Mouse (Mus musculus): ENCODE measurements around the gene Pik3ca. TPM values are rescaled to one million over a fixed set of nuclear protein-coding genes. Genes with fewer than 3 reads are reported as not detected.
A peak's percentile ranks its signal among the peaks of the same experiment; 100 is the strongest.

Gene Pik3ca
- 14.8 and 17.6 TPM in 2 replicates for polyA plus RNA-seq (2015; fragmentation: Nextera tagmentation; extraction: Ambion mirVana)

DNA sequence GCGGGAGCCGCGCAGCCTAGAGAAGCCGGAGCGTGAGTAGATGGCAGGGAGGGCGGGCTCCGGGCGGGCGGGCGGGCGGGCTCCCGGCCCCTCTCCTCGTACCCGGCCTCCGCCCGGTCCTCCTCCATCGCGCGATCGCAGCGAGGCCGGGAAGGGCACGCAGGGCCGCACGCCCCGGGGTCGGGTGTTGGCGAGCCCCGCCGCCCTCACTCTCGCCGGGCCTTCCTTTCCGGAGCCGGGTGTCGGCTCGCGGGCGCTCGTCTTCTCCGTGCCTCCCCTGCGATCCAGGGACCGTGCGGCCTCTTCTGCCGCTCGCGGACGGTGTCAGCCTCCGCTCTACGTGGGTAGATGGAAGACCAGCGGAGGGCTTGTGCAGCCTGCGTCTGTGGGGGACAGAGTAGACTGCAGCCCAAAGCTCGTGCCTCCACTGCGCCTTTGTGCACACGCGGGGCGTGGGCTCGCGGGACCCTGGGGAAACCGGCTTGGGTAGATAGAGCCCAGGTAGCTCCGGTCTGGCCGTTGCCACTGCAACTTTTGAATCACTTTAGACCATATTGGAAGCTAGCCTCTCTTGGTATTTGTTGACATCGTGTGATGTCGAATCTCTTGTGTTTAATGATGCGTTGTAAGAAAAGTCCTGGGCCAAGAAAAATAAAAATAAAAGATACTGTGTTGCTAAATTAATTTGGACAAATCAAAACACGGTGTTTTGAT lies at the start of gene Pik3ca:
Gene Pik3ca (plus strand): TSS at position 211 of the 714 bp plus-strand sequence.
- H3K9me3 ChIP-seq, result no peaks in the 10 kb centered on the region
- peak within 1 kb of the TSS; percentile 85 for H3K9ac ChIP-seq (replicated peaks)
- peak within 1 kb of the TSS; percentile 58 for H3K4me2 ChIP-seq (replicated peaks)
- H3K27ac ChIP-seq (replicated peaks), result peak within 1 kb of the TSS; percentile 97
- ATAC-seq (replicated peaks), result peak; percentile 60
- peak within 1 kb of the TSS; percentile 74 for H3K4me3 ChIP-seq
- no peaks in the 10 kb centered on the region for H3K36me3 ChIP-seq
- peaks cover 33% of the 10 kb centered on the region for H3K4me1 ChIP-seq
- under 1% methylated on average over 52 of the region's 65 CpGs for WGBS
- H3K27me3 ChIP-seq, result no peaks in the 10 kb centered on the region

- H3K27ac ChIP-seq (replicated peaks), result no peak overlapping the region
- H3K4me1 ChIP-seq, result peaks cover 9% of the 10 kb centered on the region
- peak; percentile 78 for ATAC-seq (replicated peaks)
- H3K36me3 ChIP-seq, result peaks cover 3% of the 10 kb centered on the region; the same call in 1 of the 2 replicates
- no peaks in the 10 kb centered on the region for H3K9me3 ChIP-seq
- H3K9ac ChIP-seq (replicated peaks), result no peak overlapping the region
- H3K27me3 ChIP-seq, result no peaks in the 10 kb centered on the region
- no peak overlapping the region for H3K4me3 ChIP-seq
- WGBS, result 43% methylated on average over 6 of the region's 6 CpGs
- H3K4me2 ChIP-seq (replicated peaks), result no peak overlapping the region
Observed at GRCm38 (mm10) chr3:32347881-32348280, 49.6 kb upstream of the Pik3ca start.

DNA sequence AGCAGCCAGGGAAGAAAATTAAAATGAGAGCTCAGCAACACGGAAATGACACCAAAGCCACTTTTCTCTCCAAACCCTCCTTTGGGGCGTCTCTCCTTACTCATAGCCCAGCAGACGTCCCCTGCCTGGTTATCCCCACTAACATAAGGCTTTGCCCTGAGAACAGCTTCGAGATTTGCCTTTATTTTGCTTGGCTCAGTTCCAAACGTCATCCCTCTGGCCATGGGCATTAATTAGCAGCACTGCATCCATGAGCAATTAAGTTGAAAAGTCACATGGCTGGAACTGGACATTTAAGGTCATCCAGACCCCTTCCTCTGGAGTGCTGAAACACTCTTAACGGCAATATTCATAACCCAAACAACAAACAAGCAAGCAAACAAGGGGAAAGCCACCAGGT lies 36.2 kb upstream of the Pik3ca start:
- WGBS, result 34% methylated on average over 6 of the region's 6 CpGs
- Histone ChIP-seq H3K4me1 (peaks cover 11% of the 10 kb centered on the region), H3K9ac (replicated peaks) (no peak overlapping the region; the same call in 1 of the 2 replicates), H3K27ac (replicated peaks) (no peak overlapping the region), H3K36me3 (no peaks in the 10 kb centered on the region; the same call in 1 of the 2 replicates), H3K4me3 (no peak overlapping the region), H3K4me2 (replicated peaks) (no peak overlapping the region), H3K27me3 (no peaks in the 10 kb centered on the region), H3K9me3 (no peaks in the 10 kb centered on the region)
- ATAC-seq (replicated peaks), result no peak

GRCm38 (mm10) chr3:32364195-32364594 lies 33.3 kb upstream of the Pik3ca start:
- peak overlapping the region; percentile 66 for H3K4me2 ChIP-seq (replicated peaks)
- 32% methylated on average over 4 of the region's 4 CpGs for WGBS

GRCm38 (mm10) chr3:32364841-32365545 lies 32.5 kb upstream of the Pik3ca start:
- no peaks in the 10 kb centered on the region for H3K9me3 ChIP-seq
- no peaks in the 10 kb centered on the region for H3K27me3 ChIP-seq
- H3K4me2 ChIP-seq (replicated peaks), result peak overlapping the region; percentile 66
- H3K36me3 ChIP-seq, result no peaks in the 10 kb centered on the region
- WGBS, result under 1% methylated on average over 53 of the region's 54 CpGs
- H3K27ac ChIP-seq (replicated peaks), result peak overlapping the region; percentile 84
- H3K4me3 ChIP-seq, result peak overlapping the region; percentile 71
- peaks cover 11% of the 10 kb centered on the region for H3K4me1 ChIP-seq
- H3K9ac ChIP-seq (replicated peaks), result peak overlapping the region; percentile 71
- ATAC-seq (replicated peaks), result peak; percentile 75

More at GRCm38 (mm10) chr3:32364195-32364594, 33.3 kb upstream of the Pik3ca start:
- Histone ChIP-seq H3K36me3 (no peaks in the 10 kb centered on the region), H3K27ac (replicated peaks) (no peak overlapping the region; the same call in 1 of the 2 replicates), H3K9me3 (no peaks in the 10 kb centered on the region), H3K4me3 (peak overlapping the region; percentile 71), H3K4me1 (peaks cover 11% of the 10 kb centered on the region), H3K27me3 (no peaks in the 10 kb centered on the region), H3K9ac (replicated peaks) (peak overlapping the region; percentile 42)
- ATAC-seq (replicated peaks), result no peak

- H3K27ac ChIP-seq (replicated peaks), result peak within 1 kb of the TSS; percentile 84
- H3K9ac ChIP-seq (replicated peaks), result peak within 1 kb of the TSS; percentile 71
- peak within 1 kb of the TSS; percentile 66 for H3K4me2 ChIP-seq (replicated peaks)
- H3K4me1 ChIP-seq, result peaks cover 11% of the 10 kb centered on the region
- H3K4me3 ChIP-seq, result peak within 1 kb of the TSS; percentile 71
- H3K9me3 ChIP-seq, result no peaks in the 10 kb centered on the region
- peak; percentile 87 for ATAC-seq (replicated peaks)
- whole genome bisulfite sequencing, result 4% methylated on average over 32 of the region's 48 CpGs
- no peaks in the 10 kb centered on the region for H3K36me3 ChIP-seq
- no peaks in the 10 kb centered on the region for H3K27me3 ChIP-seq
Observed at GRCm38 (mm10) chr3:32365546-32366245, 31.8 kb upstream of the Pik3ca start, which contains the start of gene Zmat3. TSS of gene Zmat3 (minus strand) at chr3:32366014.

- Histone ChIP-seq H3K4me2 (replicated peaks) (peak overlapping the region; percentile 66), H3K9ac (replicated peaks) (peak overlapping the region; percentile 71; the same call in 1 of the 2 replicates), H3K27me3 (no peaks in the 10 kb centered on the region), H3K9me3 (no peaks in the 10 kb centered on the region), H3K4me3 (peak overlapping the region; percentile 71), H3K27ac (replicated peaks) (peak overlapping the region; percentile 84), H3K4me1 (peaks cover 8% of the 10 kb centered on the region), H3K36me3 (no peaks in the 10 kb centered on the region)
- 45% methylated on average over 17 of the region's 17 CpGs for WGBS
- ATAC-seq (replicated peaks), result peak; percentile 64
Observed at GRCm38 (mm10) chr3:32366246-32366734, 31.2 kb upstream of the Pik3ca start.

DNA sequence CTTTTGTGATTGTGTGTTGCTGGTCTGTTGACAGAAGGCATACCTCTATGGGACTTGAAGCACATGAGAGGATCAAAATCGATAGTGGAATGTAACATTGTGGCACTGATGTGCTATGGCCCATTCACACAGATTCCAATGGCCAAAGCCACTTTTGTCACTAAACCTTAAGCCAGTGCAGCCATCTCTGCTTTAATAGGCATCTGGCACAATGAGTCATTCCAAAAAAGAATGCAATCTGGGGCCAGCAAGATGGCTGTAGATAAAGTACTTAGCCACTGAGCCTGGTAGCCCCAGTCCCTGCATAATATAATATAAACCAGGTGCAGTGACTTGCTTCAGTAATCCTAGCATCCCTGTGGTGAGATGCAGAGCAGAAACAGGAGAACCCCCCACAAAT lies 30.0 kb upstream of the Pik3ca start:
- Histone ChIP-seq H3K36me3 (no peaks in the 10 kb centered on the region), H3K27me3 (no peaks in the 10 kb centered on the region), H3K4me3 (no peak overlapping the region), H3K27ac (replicated peaks) (no peak overlapping the region), H3K4me1 (peaks cover 6% of the 10 kb centered on the region), H3K9ac (replicated peaks) (no peak overlapping the region), H3K9me3 (no peaks in the 10 kb centered on the region), H3K4me2 (replicated peaks) (no peak overlapping the region)
- ATAC-seq (replicated peaks), result no peak
- WGBS, result 83% methylated on average over 1 of the region's 1 CpGs

GRCm38 (mm10) chr3:32371957-32372356 lies 25.5 kb upstream of the Pik3ca start:
- Histone ChIP-seq H3K9ac (replicated peaks) (no peak overlapping the region), H3K9me3 (no peaks in the 10 kb centered on the region), H3K27ac (replicated peaks) (no peak overlapping the region), H3K4me3 (no peak overlapping the region), H3K4me1 (no peaks in the 10 kb centered on the region), H3K36me3 (no peaks in the 10 kb centered on the region), H3K27me3 (no peaks in the 10 kb centered on the region), H3K4me2 (replicated peaks) (no peak overlapping the region)
- WGBS, result 72% methylated on average over 7 of the region's 7 CpGs
- ATAC-seq (replicated peaks), result no peak

- ATAC-seq (replicated peaks), result no peak
- WGBS, result 87% methylated on average over 8 of the region's 8 CpGs
Observed at GRCm38 (mm10) chr3:32372470-32372869, 25.0 kb upstream of the Pik3ca start.

DNA sequence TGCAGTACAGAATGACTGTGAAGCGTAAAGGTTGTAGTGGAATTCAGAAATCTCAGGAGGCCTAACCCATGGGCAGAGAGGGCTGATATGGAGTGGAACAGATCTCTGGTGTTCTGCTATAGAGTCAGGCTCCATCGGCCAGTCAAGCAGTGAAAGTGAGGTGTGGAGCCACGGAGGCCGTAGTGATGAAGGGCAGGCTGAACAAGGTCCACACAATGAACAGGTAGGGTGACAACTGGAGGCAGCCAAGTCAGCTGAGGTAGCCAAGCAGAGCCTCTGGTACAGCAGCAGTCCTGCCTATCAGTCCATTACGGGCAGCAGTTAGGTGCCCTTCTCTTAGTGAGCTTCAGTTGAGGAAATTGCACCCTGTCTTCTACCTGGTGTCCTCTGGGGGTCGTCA lies 24.2 kb upstream of the Pik3ca start:
- 90% methylated on average over 6 of the region's 6 CpGs for WGBS
- no peak for ATAC-seq (replicated peaks)

More at GRCm38 (mm10) chr3:32372470-32372869, 25.0 kb upstream of the Pik3ca start:
- H3K9ac ChIP-seq (replicated peaks), result no peak overlapping the region
- no peak overlapping the region for H3K27ac ChIP-seq (replicated peaks)
- no peaks in the 10 kb centered on the region for H3K4me1 ChIP-seq
- H3K9me3 ChIP-seq, result no peaks in the 10 kb centered on the region
- H3K27me3 ChIP-seq, result no peaks in the 10 kb centered on the region
- no peaks in the 10 kb centered on the region for H3K36me3 ChIP-seq
- H3K4me3 ChIP-seq, result no peak overlapping the region
- no peak overlapping the region for H3K4me2 ChIP-seq (replicated peaks)

More for the DNA sequence above, 24.2 kb upstream of the Pik3ca start:
- Histone ChIP-seq H3K9me3 (no peaks in the 10 kb centered on the region), H3K4me1 (no peaks in the 10 kb centered on the region), H3K4me2 (replicated peaks) (no peak overlapping the region), H3K36me3 (no peaks in the 10 kb centered on the region), H3K27ac (replicated peaks) (no peak overlapping the region), H3K9ac (replicated peaks) (no peak overlapping the region), H3K27me3 (no peaks in the 10 kb centered on the region), H3K4me3 (no peak overlapping the region)
